Mouse (Mus musculus): Measurements from ENCODE around the gene Fam92b. TPM values are rescaled to one million over a fixed set of nuclear protein-coding genes. Genes with fewer than 3 reads are reported as not detected.
A peak's percentile ranks its signal among the peaks of the same experiment; 100 is the strongest.

Gene Fam92b
- polyA plus RNA-seq, 1 experiment = not detected

DNA sequence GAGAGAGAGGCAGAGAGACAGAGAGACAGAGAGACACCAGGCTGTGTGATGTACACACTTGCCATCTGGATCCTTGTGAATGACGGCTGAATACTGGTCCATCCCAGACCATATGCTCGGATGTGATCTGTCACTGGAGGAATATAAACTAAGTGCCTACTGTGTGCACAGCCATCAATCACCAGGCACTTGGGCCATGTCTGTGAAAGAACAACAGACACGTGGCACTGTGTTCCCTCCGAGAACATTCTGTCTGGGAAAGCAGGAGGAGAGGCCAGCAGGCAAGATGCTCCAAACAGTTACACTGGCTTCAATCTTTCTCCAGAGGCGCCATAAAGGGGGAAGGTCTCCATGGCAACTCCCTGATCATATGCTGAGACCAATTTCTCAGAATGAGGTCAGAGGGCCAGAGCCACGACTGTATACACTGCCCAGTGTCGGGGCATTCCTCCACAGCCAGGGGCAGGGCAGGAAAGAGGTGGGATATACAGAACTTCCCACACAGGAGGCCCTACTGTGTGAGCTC, 3.2 kb upstream of the Fam92b start:
- TF ChIP-seq POLR2A (IDR thresholded peaks at IDR 0.05; ENCODE audit: borderline replicate concordance, low read depth, low read length) = no peak
- no peak for TF ChIP-seq CTCF (IDR thresholded peaks at IDR 0.05; ENCODE audit: low read depth, low read length)
- Histone ChIP-seq H3K4me3 (ENCODE audit: insufficient read depth, low read length) (no peak overlapping the region), H3K27ac (ENCODE audit: insufficient read depth, low read depth, low read length) (no peak overlapping the region), H3K4me1 (ENCODE audit: control insufficient read depth, insufficient read depth, low read length) (peaks cover under 1% of the 10 kb centered on the region; the same call in 1 of the 2 replicates)

GRCm38 (mm10) chr8:120179027-120179431, 1.8 kb upstream of the Fam92b start:
- Histone ChIP-seq H3K27ac (ENCODE audit: insufficient read depth, low read depth, low read length) (no peak overlapping the region), H3K4me3 (ENCODE audit: insufficient read depth, low read length) (peak overlapping the region; percentile 22), H3K4me1 (ENCODE audit: control insufficient read depth, insufficient read depth, low read length) (peaks cover 6% of the 10 kb centered on the region)
- TF ChIP-seq CTCF (IDR thresholded peaks at IDR 0.05; ENCODE audit: low read depth, low read length) (peak; percentile 99), POLR2A (IDR thresholded peaks at IDR 0.05; ENCODE audit: borderline replicate concordance, low read depth, low read length) (no peak)

DNA sequence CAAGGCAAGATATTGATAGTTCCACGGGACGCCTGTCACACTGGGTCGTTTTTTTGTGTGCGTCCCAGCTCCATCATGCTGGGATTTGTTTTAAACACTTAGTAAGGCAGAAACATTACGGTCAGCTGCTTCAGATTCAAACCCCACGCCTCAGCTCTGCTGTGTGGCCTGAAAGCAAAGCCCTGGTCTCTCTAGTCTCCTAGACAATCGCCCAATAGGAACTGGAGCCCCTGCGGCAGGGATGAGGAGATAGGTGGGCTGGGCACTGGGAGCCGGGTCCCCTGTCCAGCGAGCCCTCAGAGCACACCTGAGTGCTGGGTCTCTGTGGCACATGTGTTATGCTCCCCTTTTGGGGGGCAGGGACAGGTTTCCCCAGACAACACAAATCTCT, 853 bp upstream of the Fam92b start:
- Histone ChIP-seq H3K4me1 (ENCODE audit: control insufficient read depth, insufficient read depth, low read length) (peaks cover 6% of the 10 kb centered on the region), H3K27ac (ENCODE audit: insufficient read depth, low read depth, low read length) (no peak overlapping the region), H3K4me3 (ENCODE audit: insufficient read depth, low read length) (no peak overlapping the region)
- TF ChIP-seq POLR2A (IDR thresholded peaks at IDR 0.05; ENCODE audit: borderline replicate concordance, low read depth, low read length) (no peak), CTCF (IDR thresholded peaks at IDR 0.05; ENCODE audit: low read depth, low read length) (no peak)

GRCm38 (mm10) chr8:120176605-120177004, 661 bp downstream of the Fam92b start:
- H3K4me1 ChIP-seq (ENCODE audit: control insufficient read depth, insufficient read depth, low read length) = peaks cover 6% of the 10 kb centered on the region
- H3K4me3 ChIP-seq (ENCODE audit: insufficient read depth, low read length) = no peak overlapping the region
- H3K27ac ChIP-seq (ENCODE audit: insufficient read depth, low read depth, low read length) = no peak overlapping the region
- TF ChIP-seq POLR2A (IDR thresholded peaks at IDR 0.05; ENCODE audit: borderline replicate concordance, low read depth, low read length) (no peak), CTCF (IDR thresholded peaks at IDR 0.05; ENCODE audit: low read depth, low read length) (no peak)

DNA sequence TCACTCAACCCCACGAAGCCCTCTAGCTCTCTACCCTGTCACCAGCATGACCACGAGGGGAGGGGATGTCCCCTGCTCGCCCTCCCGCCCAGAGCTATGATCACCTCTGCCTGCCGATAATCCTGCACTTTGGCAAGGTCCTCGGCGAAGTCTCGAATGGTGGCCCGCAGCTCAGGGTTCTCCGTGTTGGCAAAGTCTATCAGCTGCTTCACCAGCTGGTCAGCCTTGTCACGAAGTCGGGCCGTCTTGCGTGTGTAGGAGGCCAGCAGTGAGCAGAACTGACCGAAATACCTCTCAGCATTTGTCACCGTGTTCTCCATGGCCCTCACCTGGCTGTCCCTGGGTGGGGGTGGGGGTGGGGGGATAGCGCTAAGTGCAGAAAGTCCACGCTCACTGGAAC, 2.7 kb downstream of the Fam92b start:
- no peak for TF ChIP-seq POLR2A (IDR thresholded peaks at IDR 0.05; ENCODE audit: borderline replicate concordance, low read depth, low read length)
- no peak for TF ChIP-seq CTCF (IDR thresholded peaks at IDR 0.05; ENCODE audit: low read depth, low read length)
- no peak overlapping the region for H3K4me3 ChIP-seq (ENCODE audit: insufficient read depth, low read length)
- no peak overlapping the region for H3K27ac ChIP-seq (ENCODE audit: insufficient read depth, low read depth, low read length)
- peaks cover 6% of the 10 kb centered on the region for H3K4me1 ChIP-seq (ENCODE audit: control insufficient read depth, insufficient read depth, low read length)

DNA sequence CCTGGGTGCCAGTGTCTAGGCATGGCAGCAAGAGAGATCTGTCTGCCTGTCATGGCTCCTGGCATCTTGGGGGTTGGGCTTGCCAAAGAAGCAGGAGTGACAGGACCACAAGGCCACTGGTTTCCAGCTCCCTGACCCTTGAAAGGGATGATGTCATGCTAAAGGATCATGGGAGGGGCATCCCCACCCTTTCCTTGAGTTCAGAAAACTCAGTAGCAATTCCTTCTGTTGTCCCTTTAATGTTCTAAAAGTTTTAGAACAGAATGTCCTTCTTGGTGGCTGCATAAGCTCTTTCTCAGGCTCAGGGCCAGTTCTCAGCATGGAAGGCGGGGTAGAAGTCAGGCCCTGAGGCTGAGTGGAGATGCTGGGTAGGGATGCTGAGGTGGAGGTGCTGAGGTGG, 4.1 kb downstream of the Fam92b start:
- no peak overlapping the region for H3K4me3 ChIP-seq (ENCODE audit: insufficient read depth, low read length)
- peaks cover 6% of the 10 kb centered on the region for H3K4me1 ChIP-seq (ENCODE audit: control insufficient read depth, insufficient read depth, low read length)
- no peak overlapping the region for H3K27ac ChIP-seq (ENCODE audit: insufficient read depth, low read depth, low read length)
- TF ChIP-seq POLR2A (IDR thresholded peaks at IDR 0.05; ENCODE audit: borderline replicate concordance, low read depth, low read length) (no peak), CTCF (IDR thresholded peaks at IDR 0.05; ENCODE audit: low read depth, low read length) (no peak)

- TF ChIP-seq POLR2A (IDR thresholded peaks at IDR 0.05; ENCODE audit: borderline replicate concordance, low read depth, low read length) = no peak
- no peak for TF ChIP-seq CTCF (IDR thresholded peaks at IDR 0.05; ENCODE audit: low read depth, low read length)
- Histone ChIP-seq H3K4me1 (ENCODE audit: control insufficient read depth, insufficient read depth, low read length) (no peaks in the 10 kb centered on the region), H3K4me3 (ENCODE audit: insufficient read depth, low read length) (no peak overlapping the region), H3K27ac (ENCODE audit: insufficient read depth, low read depth, low read length) (no peak overlapping the region)
Observed at GRCm38 (mm10) chr8:120169119-120169518, 8.1 kb downstream of the Fam92b start.

- H3K4me1 ChIP-seq (ENCODE audit: control insufficient read depth, insufficient read depth, low read length) = peaks cover 3% of the 10 kb centered on the region
- H3K4me3 ChIP-seq (ENCODE audit: insufficient read depth, low read length) = no peak overlapping the region
- TF ChIP-seq POLR2A (IDR thresholded peaks at IDR 0.05; ENCODE audit: borderline replicate concordance, low read depth, low read length) (no peak), CTCF (IDR thresholded peaks at IDR 0.05; ENCODE audit: low read depth, low read length) (no peak)
- H3K27ac ChIP-seq (ENCODE audit: insufficient read depth, low read depth, low read length) = no peak overlapping the region
Observed at GRCm38 (mm10) chr8:120167821-120168220, 9.4 kb downstream of the Fam92b start.

DNA sequence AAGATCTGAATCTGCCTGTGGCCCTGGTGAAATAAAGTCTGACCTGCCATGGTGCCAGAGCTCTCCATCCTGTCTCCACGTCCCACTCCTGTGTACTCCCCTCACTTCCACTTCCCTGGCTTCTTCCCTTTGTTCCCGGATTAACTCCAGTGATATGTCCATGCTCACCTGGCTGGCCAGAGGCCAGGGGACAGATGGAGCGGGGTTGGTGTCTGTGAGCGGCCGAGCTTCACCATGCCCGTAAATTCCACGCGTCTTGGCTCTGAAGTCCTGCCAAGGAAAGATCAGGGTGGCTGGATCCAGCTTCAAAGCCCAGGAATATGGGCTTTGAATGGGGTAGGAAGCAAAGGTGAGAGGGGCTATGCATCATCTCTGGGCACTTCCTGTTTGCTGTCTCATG, 10.1 kb downstream of the Fam92b start:
- TF ChIP-seq CTCF (IDR thresholded peaks at IDR 0.05; ENCODE audit: low read depth, low read length) (no peak), POLR2A (IDR thresholded peaks at IDR 0.05; ENCODE audit: borderline replicate concordance, low read depth, low read length) (no peak)
- Histone ChIP-seq H3K4me3 (ENCODE audit: insufficient read depth, low read length) (no peak overlapping the region), H3K27ac (ENCODE audit: insufficient read depth, low read depth, low read length) (no peak overlapping the region), H3K4me1 (ENCODE audit: control insufficient read depth, insufficient read depth, low read length) (peaks cover 9% of the 10 kb centered on the region)

GRCm38 (mm10) chr8:120164026-120164425, 13.2 kb downstream of the Fam92b start:
- H3K27ac ChIP-seq (ENCODE audit: insufficient read depth, low read depth, low read length) = no peak overlapping the region
- no peak overlapping the region for H3K4me3 ChIP-seq (ENCODE audit: insufficient read depth, low read length)
- TF ChIP-seq CTCF (IDR thresholded peaks at IDR 0.05; ENCODE audit: low read depth, low read length) (no peak), POLR2A (IDR thresholded peaks at IDR 0.05; ENCODE audit: borderline replicate concordance, low read depth, low read length) (no peak)
- H3K4me1 ChIP-seq (ENCODE audit: control insufficient read depth, insufficient read depth, low read length) = peaks cover 14% of the 10 kb centered on the region

GRCm38 (mm10) chr8:120163376-120163775, 13.9 kb downstream of the Fam92b start:
- TF ChIP-seq POLR2A (IDR thresholded peaks at IDR 0.05; ENCODE audit: borderline replicate concordance, low read depth, low read length) (no peak), CTCF (IDR thresholded peaks at IDR 0.05; ENCODE audit: low read depth, low read length) (no peak)
- H3K27ac ChIP-seq (ENCODE audit: insufficient read depth, low read depth, low read length) = no peak overlapping the region
- H3K4me1 ChIP-seq (ENCODE audit: control insufficient read depth, insufficient read depth, low read length) = peaks cover 14% of the 10 kb centered on the region
- H3K4me3 ChIP-seq (ENCODE audit: insufficient read depth, low read length) = no peak overlapping the region
